Mouse (Mus musculus): ENCODE results near the gene Sp7. TPM values are rescaled to one million over a fixed set of nuclear protein-coding genes. Genes with fewer than 3 reads are reported as not detected.
A peak's percentile ranks its signal among the peaks of the same experiment; 100 is the strongest.

Gene Sp7
- polyA plus RNA-seq, 1 experiment from 2014 or later: 2.3 TPM

- no peak overlapping the region for H3K9ac ChIP-seq (ENCODE audit: low read length)
- H3K27ac ChIP-seq (replicated peaks; ENCODE audit: low read depth, low read length): no peak overlapping the region
- peaks cover 39% of the 10 kb centered on the region for H3K4me1 ChIP-seq (ENCODE audit: control insufficient read depth, insufficient read depth, low read length)
- ATAC-seq (ENCODE audit: insufficient number of reproducible peaks, low FRiP score, low TSS enrichment, low read depth) (no peak), DNase-seq (ENCODE audit: low spot score) (peak; percentile 67)
- H3K36me3 ChIP-seq (ENCODE audit: control insufficient read depth, insufficient read depth, low read length): no peaks in the 10 kb centered on the region
- no peaks in the 10 kb centered on the region for H3K9me3 ChIP-seq (ENCODE audit: control insufficient read depth, low read length)
- 2% methylated on average over 25 of the region's 25 CpGs for WGBS
- H3K27me3 ChIP-seq (ENCODE audit: control insufficient read depth, insufficient read depth, low read length): no peaks in the 10 kb centered on the region; the same call in 1 of the 2 replicates
- H3K4me2 ChIP-seq (ENCODE audit: low read depth, severe bottlenecking): peak overlapping the region; percentile 30; the same call in 1 of the 2 replicates
- 0 out of 2 replicates have a peak overlapping the region, but pooled peaks have one; percentile 0 for H3K4me3 ChIP-seq (ENCODE audit: low read depth, low read length)
Measured at GRCm38 (mm10) chr15:102358126-102358525, 8.9 kb downstream of the Sp7 start.

DNA sequence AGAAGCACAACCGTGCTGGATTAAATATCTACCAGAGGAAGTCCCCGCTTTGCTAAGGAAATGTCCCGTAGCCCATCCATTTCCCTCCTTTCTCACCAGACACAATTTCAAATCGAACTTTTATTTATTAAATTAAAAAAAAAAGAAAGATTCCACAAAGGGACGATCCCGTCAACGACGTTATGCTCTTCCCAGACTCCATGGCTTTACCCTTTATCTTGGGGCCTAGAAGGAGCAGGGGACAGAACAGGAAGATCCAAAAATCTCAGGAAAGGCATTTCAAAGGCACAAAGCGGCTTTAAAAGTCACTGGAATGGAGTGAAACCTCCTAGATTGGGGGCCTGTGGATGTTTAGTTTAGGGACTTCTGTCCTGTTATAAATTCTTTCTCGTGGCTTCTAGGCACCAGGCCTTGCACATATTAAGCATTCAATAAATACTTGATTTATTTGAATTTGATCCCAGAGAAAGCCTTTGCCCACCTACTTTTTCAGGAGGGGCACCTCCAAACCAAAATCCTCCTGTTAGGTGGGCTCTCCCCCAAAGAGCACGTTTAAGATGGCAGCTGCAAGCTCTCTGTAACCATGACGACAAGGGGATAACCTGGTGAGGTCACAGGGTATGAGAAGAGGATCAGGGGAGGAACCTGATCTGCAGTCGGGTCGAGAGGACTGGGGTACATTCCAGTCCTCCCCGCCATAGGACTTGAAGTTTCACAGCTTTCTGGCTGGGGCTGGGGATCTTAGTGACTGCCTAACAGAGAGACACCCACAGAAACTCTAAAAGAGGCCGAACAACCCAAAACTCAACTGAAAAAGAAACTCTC is 10.3 kb downstream of the Sp7 start:
- no peak for ATAC-seq (ENCODE audit: insufficient number of reproducible peaks, low FRiP score, low TSS enrichment, low read depth)
- Histone ChIP-seq H3K27me3 (ENCODE audit: control insufficient read depth, insufficient read depth, low read length) (no peaks in the 10 kb centered on the region; the same call in 1 of the 2 replicates), H3K4me3 (ENCODE audit: low read depth, low read length) (no peak overlapping the region), H3K4me1 (ENCODE audit: control insufficient read depth, insufficient read depth, low read length) (peaks cover 31% of the 10 kb centered on the region), H3K4me2 (ENCODE audit: low read depth, severe bottlenecking) (peak overlapping the region; percentile 71), H3K9ac (ENCODE audit: low read length) (peak overlapping the region; percentile 80), H3K9me3 (ENCODE audit: control insufficient read depth, low read length) (no peaks in the 10 kb centered on the region), H3K36me3 (ENCODE audit: control insufficient read depth, insufficient read depth, low read length) (no peaks in the 10 kb centered on the region), H3K27ac (replicated peaks; ENCODE audit: low read depth, low read length) (peak overlapping the region; percentile 94)
- WGBS: 23% methylated on average over 16 of the region's 16 CpGs
- DNase-seq (ENCODE audit: low spot score): no peak

GRCm38 (mm10) chr15:102355871-102356441 is 11.0 kb downstream of the Sp7 start:
- Histone ChIP-seq H3K9me3 (ENCODE audit: control insufficient read depth, low read length) (no peaks in the 10 kb centered on the region), H3K36me3 (ENCODE audit: control insufficient read depth, insufficient read depth, low read length) (no peaks in the 10 kb centered on the region), H3K4me3 (ENCODE audit: low read depth, low read length) (peak overlapping the region; percentile 44), H3K4me2 (ENCODE audit: low read depth, severe bottlenecking) (peak overlapping the region; percentile 71), H3K9ac (ENCODE audit: low read length) (peak overlapping the region; percentile 80), H3K4me1 (ENCODE audit: control insufficient read depth, insufficient read depth, low read length) (peaks cover 34% of the 10 kb centered on the region), H3K27ac (replicated peaks; ENCODE audit: low read depth, low read length) (peak overlapping the region; percentile 94), H3K27me3 (ENCODE audit: control insufficient read depth, insufficient read depth, low read length) (no peaks in the 10 kb centered on the region; the same call in 1 of the 2 replicates)
- peak; percentile 83 for DNase-seq (ENCODE audit: low spot score)
- peak; percentile 48 for ATAC-seq (ENCODE audit: insufficient number of reproducible peaks, low FRiP score, low TSS enrichment, low read depth)
- 2% methylated on average over 38 of the region's 38 CpGs for WGBS

GRCm38 (mm10) chr15:102355134-102355870 is 11.7 kb downstream of the Sp7 start:
- no peaks in the 10 kb centered on the region for H3K36me3 ChIP-seq (ENCODE audit: control insufficient read depth, insufficient read depth, low read length)
- peak; percentile 82 for DNase-seq (ENCODE audit: low spot score)
- H3K27ac ChIP-seq (replicated peaks; ENCODE audit: low read depth, low read length): peak overlapping the region; percentile 94
- no peaks in the 10 kb centered on the region for H3K9me3 ChIP-seq (ENCODE audit: control insufficient read depth, low read length)
- H3K27me3 ChIP-seq (ENCODE audit: control insufficient read depth, insufficient read depth, low read length): no peaks in the 10 kb centered on the region; the same call in 1 of the 2 replicates
- peak overlapping the region; percentile 80 for H3K9ac ChIP-seq (ENCODE audit: low read length)
- WGBS: under 1% methylated on average over 49 of the region's 49 CpGs
- H3K4me3 ChIP-seq (ENCODE audit: low read depth, low read length): peak overlapping the region; percentile 44
- H3K4me2 ChIP-seq (ENCODE audit: low read depth, severe bottlenecking): peak overlapping the region; percentile 71
- ATAC-seq (ENCODE audit: insufficient number of reproducible peaks, low FRiP score, low TSS enrichment, low read depth): peak; percentile 45; the same call in 1 of the 2 replicates
- H3K4me1 ChIP-seq (ENCODE audit: control insufficient read depth, insufficient read depth, low read length): peaks cover 34% of the 10 kb centered on the region

GRCm38 (mm10) chr15:102353986-102354385 is 13.0 kb downstream of the Sp7 start:
- Histone ChIP-seq H3K36me3 (ENCODE audit: control insufficient read depth, insufficient read depth, low read length) (no peaks in the 10 kb centered on the region), H3K4me2 (ENCODE audit: low read depth, severe bottlenecking) (no peak overlapping the region), H3K4me3 (ENCODE audit: low read depth, low read length) (no peak overlapping the region), H3K4me1 (ENCODE audit: control insufficient read depth, insufficient read depth, low read length) (peaks cover 35% of the 10 kb centered on the region), H3K27ac (replicated peaks; ENCODE audit: low read depth, low read length) (no peak overlapping the region), H3K9me3 (ENCODE audit: control insufficient read depth, low read length) (no peaks in the 10 kb centered on the region), H3K9ac (ENCODE audit: low read length) (no peak overlapping the region), H3K27me3 (ENCODE audit: control insufficient read depth, insufficient read depth, low read length) (no peaks in the 10 kb centered on the region; the same call in 1 of the 2 replicates)
- no peak for ATAC-seq (ENCODE audit: insufficient number of reproducible peaks, low FRiP score, low TSS enrichment, low read depth)
- DNase-seq (ENCODE audit: low spot score): no peak
- 84% methylated on average over 2 of the region's 2 CpGs for WGBS

DNA sequence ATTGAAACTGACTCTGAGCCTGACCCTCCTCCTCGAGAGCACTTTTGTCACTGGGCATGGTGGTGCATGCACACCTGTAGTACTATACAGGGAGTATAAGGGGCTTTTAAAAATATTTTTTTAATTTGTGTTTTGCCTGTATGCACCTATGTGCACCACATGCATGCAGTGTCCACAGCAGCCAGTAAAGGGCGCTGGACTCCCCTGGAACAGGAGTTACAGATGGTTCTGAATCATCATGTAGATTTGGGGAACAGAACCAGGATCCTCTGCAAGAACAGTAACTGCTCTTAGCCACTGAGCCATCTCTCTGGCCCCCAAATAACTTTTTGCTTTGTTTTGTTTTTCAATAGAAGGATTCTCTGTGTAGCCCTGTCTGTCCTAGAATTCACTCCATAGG is 14.8 kb downstream of the Sp7 start:
- Histone ChIP-seq H3K9me3 (ENCODE audit: control insufficient read depth, low read length) (no peaks in the 10 kb centered on the region), H3K36me3 (ENCODE audit: control insufficient read depth, insufficient read depth, low read length) (no peaks in the 10 kb centered on the region; the same call in 1 of the 2 replicates), H3K4me1 (ENCODE audit: control insufficient read depth, insufficient read depth, low read length) (peaks cover 22% of the 10 kb centered on the region), H3K27ac (replicated peaks; ENCODE audit: low read depth, low read length) (no peak overlapping the region), H3K27me3 (ENCODE audit: control insufficient read depth, insufficient read depth, low read length) (no peaks in the 10 kb centered on the region), H3K4me2 (ENCODE audit: low read depth, severe bottlenecking) (no peak overlapping the region), H3K4me3 (ENCODE audit: low read depth, low read length) (no peak overlapping the region), H3K9ac (ENCODE audit: low read length) (no peak overlapping the region)
- ATAC-seq (ENCODE audit: insufficient number of reproducible peaks, low FRiP score, low TSS enrichment, low read depth) (no peak), DNase-seq (ENCODE audit: low spot score) (no peak)
- WGBS: 58% methylated on average over 2 of the region's 2 CpGs

GRCm38 (mm10) chr15:102350942-102351291 is 16.1 kb downstream of the Sp7 start:
- no peaks in the 10 kb centered on the region for H3K27me3 ChIP-seq (ENCODE audit: control insufficient read depth, insufficient read depth, low read length)
- H3K36me3 ChIP-seq (ENCODE audit: control insufficient read depth, insufficient read depth, low read length): no peaks in the 10 kb centered on the region; the same call in 1 of the 2 replicates
- DNase-seq (ENCODE audit: low spot score) (no peak), ATAC-seq (ENCODE audit: insufficient number of reproducible peaks, low FRiP score, low TSS enrichment, low read depth) (peak; percentile 4; the same call in 1 of the 2 replicates)
- WGBS: 11% methylated on average over 11 of the region's 11 CpGs
- peak overlapping the region; percentile 57 for H3K9ac ChIP-seq (ENCODE audit: low read length)
- H3K4me2 ChIP-seq (ENCODE audit: low read depth, severe bottlenecking): peak overlapping the region; percentile 86
- peak overlapping the region; percentile 90 for H3K4me3 ChIP-seq (ENCODE audit: low read depth, low read length)
- no peaks in the 10 kb centered on the region for H3K9me3 ChIP-seq (ENCODE audit: control insufficient read depth, low read length)
- H3K4me1 ChIP-seq (ENCODE audit: control insufficient read depth, insufficient read depth, low read length): peaks cover 12% of the 10 kb centered on the region
- 0 out of 2 replicates have a peak overlapping the region, but pooled peaks have one; percentile 26 for H3K27ac ChIP-seq (replicated peaks; ENCODE audit: low read depth, low read length)
